Mouse (Mus musculus): Measurements from ENCODE around the gene Alk.

DNA sequence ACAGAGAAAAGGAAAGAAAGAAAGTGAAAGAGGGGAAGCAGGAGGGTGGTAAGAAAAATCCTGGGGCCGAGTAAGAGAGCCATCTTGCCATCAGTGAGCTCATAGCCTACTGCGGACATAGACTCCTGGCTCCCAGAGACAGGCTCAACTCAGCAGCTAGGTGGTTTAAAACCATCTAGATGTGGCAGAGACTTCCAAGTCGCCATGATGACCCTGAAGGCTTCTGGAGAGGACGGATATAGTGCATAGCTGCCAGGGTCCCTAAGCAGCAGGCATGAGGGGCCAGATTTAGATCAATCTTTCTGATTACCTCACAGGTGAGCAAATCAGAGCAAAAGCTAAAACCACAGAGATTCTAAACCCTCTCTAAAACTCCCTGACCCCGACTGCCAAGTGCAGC lies 76.9 kb downstream of the Alk start:
- TF ChIP-seq CTCF (IDR thresholded peaks at IDR 0.05; ENCODE audit: low read depth) = no peak
- no peak for TF ChIP-seq EP300 (IDR thresholded peaks at IDR 0.05; ENCODE audit: low read depth)

Data from liver, postnatal 0 days (tissue).